Mouse (Mus musculus) T-cell, adult 2 months (primary cell): Measurements from ENCODE around the gene Plgrkt.
A peak's percentile ranks its signal among the peaks of the same experiment; 100 is the strongest.

Source experiments
- DNase-seq: peaks from one replicate; pipeline ENCODE4 v3.0.0; 2022; ENCODE audit warnings: low spot score

Plgrkt gene

GRCm38 (mm10) chr19:29354895-29355877, 12.0 kb downstream of the Plgrkt start:
- peak; percentile 82 for DNase-seq

GRCm38 (mm10) chr19:29350991-29351390, 16.2 kb downstream of the Plgrkt start:
- DNase-seq = no peak

GRCm38 (mm10) chr19:29345636-29346035, 21.6 kb downstream of the Plgrkt start:
- no peak for DNase-seq

GRCm38 (mm10) chr19:29344868-29345267, 22.3 kb downstream of the Plgrkt start:
- no peak for DNase-seq

DNA sequence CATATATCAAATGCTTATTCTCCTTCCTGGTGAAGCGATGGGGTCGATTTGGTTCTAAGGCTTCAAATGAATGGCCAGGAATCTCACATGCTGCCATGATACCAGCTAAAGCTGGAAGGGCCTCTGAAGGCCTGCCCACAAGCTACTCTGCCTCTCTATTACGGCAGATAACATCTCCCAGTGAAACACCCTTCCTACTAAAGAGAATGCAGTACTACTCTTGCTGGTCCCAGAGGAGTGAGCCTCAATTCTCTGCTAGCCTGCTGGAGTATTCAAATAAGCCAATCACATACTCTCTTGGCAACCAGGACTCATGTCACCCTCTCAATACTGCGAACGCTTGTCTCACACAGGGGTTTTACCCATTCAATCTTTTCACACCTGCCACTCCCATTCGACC, 24.9 kb downstream of the Plgrkt start:
- no peak for DNase-seq

DNA sequence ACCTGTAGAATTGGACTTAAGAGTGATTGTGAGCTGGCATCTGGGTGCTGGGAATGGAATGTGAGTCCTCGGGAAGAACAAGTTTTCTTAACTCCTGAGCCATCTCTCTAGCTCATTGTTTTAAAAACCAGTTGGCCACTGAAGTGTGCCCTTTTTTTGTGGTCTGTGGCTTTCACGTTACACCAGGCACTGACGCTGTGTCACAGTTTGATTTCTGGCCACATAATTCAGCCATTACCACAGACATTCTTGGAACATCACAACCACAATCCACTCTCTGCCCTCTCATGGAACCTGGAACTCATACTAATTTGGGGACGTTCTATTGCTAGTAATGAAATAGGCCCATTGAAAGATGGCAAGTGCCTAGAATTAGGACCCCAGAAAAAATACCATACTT, 26.2 kb downstream of the Plgrkt start:
- DNase-seq = no peak

- no peak for DNase-seq
These were observed 30.6 kb downstream of the Plgrkt start for GRCm38 (mm10) chr19:29336624-29337023.

DNA sequence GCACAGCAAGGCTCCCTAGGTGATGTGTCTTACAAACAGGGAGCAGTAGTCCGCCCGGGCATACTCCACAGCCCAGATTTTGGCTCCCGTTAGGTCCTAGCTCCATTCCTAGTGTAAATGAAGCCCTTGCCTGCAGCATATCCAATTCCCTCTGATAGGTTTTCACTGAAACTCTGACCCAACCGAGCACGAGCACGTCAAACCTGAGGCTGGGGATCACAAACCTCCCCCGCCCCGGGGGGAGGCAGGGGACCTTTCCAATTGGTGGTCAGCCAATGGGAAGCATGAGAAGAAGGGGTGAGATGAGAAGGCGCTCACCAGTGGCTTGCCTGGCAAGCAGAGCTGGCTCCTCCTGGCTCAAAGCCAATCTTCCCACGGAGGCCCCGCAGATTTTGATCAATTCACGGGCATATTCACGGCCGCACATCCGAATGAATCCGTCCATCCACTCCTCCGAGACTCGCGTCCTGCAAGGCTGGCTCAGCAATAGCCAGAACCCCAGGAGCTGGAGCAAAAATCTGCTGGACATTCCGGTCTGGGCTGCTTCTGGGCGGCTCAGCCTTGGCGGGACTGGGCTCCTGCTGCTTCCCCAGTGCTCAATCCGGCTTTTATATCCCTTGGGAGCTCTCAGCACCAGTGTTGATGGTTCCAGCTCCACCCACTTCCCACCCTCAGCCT, 33.0 kb downstream of the Plgrkt start, which contains the start of gene Rln1:
Rln1 (minus strand) TSS at position 603 of the 678 bp plus-strand sequence.
- no peak for DNase-seq

DNA sequence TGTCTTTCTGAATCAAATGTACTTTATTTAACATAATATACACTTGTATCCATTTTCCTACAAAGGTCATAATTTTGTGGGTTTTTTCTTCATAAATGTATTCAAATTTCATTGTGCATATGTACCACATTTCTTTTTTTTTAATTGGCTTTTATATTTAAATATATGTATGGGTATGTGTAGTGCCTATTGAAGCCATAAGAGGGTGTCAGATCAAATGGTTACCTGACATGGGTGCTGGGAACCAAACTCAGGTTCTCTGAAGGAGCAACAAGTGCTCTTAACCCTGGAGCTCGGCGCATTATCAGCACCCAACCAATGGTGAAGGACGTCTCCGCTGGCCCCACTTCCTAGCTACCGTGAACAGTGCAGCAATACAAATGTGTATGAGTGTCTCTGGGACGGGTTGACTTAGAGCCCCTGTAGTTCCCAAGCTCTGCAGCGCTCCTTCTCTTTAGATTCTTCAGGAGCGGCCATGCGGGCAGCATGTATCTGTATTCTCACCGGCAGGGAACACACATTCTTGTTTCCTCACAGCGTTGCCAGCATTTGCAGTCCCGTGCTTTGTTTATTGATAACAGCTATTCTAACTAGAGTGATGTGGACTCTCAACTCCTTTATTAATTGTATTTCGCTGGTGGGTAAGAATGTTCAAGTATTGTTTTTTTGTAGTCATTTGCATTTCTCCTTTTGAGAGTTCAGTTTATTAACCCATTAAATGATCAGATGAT, 40.2 kb downstream of the Plgrkt start:
- no peak for DNase-seq

DNA sequence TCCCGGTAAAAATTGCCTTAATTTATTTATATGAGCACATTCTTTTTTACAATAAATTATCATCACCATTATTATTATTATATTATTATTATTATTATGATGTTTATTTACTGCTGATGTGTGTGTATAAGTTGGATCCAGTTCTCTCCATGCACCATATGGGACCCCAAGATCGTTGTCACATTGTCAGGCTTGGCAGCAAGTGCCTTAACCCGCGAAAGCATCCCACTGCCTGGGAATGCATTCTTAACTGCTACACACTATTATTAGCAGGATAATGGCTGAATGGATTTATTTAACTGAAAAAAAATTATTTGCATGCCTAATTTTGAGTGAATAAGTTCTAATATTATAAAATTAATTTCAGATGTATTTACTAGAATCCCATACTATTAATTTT, 40.8 kb downstream of the Plgrkt start:
- no peak for DNase-seq

DNA sequence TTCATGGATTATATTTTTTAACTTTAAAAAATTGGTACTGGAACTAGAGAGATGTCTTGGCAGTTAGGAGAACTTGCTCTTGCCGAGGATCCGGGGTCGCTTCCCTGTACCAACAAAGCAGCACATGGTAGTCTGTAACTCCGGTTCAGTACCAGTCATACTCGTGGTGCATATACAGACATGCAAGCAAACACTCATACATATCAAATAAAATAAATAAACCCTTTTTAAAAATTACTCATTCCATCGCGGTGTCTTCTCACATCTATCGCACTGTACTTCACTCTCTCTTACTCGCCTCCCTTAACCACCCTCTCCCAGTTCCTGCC, 41.4 kb downstream of the Plgrkt start:
- no peak for DNase-seq

DNA sequence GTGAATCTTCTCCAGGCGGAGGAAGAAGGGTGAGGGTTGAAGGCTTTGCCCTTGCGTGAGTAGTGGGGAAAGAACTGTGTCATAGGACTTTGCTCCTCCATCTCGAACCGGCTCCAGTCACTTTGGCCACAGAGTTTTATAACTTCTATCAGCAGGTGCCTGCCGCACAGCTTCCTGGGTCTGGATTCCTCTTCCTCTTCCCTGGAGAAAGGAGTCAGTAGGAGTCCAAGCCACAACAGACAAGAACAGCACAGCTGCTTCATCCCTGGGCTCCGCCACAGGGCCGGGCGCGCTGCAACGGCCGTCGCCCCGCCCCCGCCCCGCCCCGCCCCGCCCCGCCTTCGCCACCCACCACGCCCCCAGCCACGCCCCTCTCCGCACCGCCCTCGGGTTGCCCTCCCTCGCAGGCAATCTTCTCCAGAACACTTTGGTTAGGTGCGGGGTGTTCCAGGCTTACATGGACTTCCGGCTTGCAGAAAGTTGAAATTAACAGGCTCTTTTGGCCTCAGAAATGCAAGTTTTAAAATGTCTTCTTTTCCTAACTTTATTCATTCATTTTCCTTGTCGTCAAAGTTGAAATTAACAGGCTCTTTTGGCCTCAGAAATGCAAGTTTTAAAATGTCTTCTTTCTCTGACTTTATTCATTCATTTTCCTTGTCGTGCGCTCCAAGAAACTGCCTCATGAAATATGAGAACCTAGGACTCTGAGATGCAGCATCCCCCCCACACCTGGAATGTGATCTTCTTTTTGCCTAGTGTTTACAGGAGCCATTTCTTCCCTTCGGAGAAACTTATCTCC, 41.9 kb downstream of the Plgrkt start, which contains the start of gene Insl6:
Insl6 (minus strand) TSS at position 304 of the 799 bp plus-strand sequence.
- peak; percentile 65 for DNase-seq

DNA sequence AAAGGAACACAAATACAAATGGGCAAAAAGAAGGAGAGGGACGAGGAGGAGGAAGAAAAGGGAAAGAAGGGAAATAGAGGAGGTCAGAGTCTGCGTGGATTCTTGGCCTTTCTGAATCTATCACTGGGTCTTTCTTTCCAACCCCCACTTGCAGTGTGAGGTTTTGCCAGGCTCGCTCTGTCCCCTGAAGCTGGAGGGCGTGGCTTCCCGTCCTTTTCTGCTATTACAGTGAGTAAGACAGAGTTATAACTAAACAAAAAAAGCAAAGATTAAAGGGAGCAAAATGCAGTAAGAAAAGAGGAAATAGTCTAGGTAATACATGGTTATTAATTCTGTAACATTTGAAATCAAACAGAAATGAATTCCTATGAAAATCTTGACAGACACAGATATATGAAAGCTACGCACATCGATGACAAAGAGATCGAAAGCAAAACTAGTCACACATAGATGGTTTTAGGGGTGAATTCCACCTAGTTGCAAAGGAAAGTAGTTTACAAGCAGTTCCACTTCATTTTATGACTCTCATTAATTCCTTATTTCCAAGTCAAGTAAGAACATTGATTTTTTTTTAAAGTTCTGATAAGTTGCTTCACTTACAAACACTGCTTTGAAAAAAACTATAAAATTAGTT, 43.7 kb downstream of the Plgrkt start:
- DNase-seq = peak; percentile 12

- DNase-seq = no peak
These were observed 54.5 kb downstream of the Plgrkt start for GRCm38 (mm10) chr19:29312661-29313060.

- DNase-seq = no peak
These were observed 55.4 kb downstream of the Plgrkt start for GRCm38 (mm10) chr19:29311791-29312190.

DNA sequence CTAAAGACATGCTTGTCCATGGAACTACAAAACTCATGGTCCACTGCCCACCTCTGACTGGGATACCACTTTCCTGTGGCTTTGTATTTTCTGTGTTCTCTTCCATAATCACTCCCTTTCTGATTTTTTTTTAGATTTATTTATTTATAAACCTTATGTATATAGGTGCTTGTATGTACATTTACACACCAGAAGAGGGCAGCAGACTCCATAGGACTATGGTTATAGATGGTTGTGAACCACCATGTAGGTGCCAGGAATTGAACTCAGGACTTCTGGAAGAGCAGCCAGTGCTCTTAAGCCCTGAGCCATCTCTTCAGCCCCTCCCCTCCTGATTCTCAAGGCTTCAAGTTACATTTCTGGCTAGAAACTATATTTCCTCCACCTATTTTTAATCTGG, 58.4 kb downstream of the Plgrkt start:
- no peak for DNase-seq

- DNase-seq = no peak
These were observed 65.1 kb downstream of the Plgrkt start for GRCm38 (mm10) chr19:29302119-29302518.

GRCm38 (mm10) chr19:29300919-29301318, 66.3 kb downstream of the Plgrkt start:
- DNase-seq = no peak
